Mouse (Mus musculus): Measurements from ENCODE around the gene Ncam2. TPM values are rescaled to one million over a fixed set of nuclear protein-coding genes. Genes with fewer than 3 reads are reported as not detected.

Ncam2 gene
- total RNA-seq, 2 experiments from 2014 or later, result 0.05 to 0.07 TPM

DNA sequence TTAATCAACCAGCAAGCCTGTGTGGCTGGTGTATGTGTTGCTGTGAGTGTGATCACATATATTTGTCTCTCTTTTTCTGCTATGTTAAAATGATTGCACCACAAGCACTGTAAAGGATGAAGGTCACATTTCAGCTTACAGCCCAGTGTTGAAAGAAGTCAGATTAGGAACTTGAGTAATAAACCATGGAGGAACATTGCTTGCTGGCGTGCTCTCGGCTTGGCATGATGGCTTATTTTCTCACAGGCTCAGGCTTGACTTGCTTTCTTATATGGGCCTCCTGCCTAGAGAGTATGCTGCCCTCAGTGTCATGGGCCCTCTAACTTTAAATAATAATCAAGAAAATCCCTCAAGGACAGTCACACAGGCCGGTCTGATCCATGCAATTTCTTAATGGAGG, 449.8 kb downstream of the Ncam2 start:
- DNase-seq (ENCODE audit: low spot score), result no peak

- no peak for DNase-seq (ENCODE audit: low spot score)
These were observed 451.1 kb downstream of the Ncam2 start for GRCm38 (mm10) chr16:81651550-81651949.

DNA sequence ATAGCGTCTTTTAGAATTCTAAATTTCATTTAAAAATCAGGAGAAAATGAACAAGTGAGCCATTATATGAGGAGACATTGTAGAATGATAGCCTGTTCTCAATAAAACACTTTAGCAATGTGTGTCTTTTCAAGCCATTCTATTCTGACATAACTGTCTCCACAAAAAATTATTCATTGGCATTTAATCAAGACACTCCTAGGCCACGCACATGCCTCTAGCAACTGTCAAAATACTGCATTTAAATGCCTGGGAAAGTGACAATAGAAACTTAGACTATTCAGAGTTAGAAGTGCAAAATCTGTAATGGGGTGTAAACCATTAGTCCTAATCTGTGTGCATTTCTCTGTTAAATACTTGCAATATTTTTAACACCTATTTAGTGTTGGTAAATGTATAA, 456.1 kb downstream of the Ncam2 start:
- no peak for DNase-seq (ENCODE audit: low spot score)

DNA sequence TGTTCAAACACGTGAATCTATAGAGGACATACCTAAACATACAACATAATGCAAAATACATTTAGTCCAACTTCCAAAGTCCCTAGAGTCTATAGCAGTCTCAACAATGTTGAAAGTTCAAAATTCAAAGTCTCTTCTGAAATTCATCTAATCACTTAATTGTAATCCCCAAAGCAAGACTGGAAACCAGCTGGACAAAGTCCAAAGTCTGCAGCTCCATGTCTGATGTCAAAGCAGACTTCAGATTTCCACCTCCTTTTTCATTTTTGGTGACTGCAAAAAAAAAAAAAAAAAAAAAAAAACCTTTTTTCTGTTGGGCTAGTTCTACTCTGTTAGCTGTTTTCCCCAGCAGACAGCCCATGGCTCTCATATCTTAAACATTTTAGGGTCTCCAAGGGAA, 473.4 kb downstream of the Ncam2 start:
- DNase-seq (ENCODE audit: low spot score), result no peak

- DNase-seq (ENCODE audit: low spot score), result no peak
These were observed 475.0 kb downstream of the Ncam2 start for GRCm38 (mm10) chr16:81675546-81675945.

Measured in gastrocnemius, adult 18-20 months (tissue).